Mouse (Mus musculus) urinary bladder, postnatal 36 days (tissue): ENCODE measurements around the gene Hagh.

Experiments
- DNase-seq, 2 experiments: peaks; one replicate each; pipeline ENCODE4 v3.0.0; 2022; ENCODE audit warnings: low spot score in 2 of 2, mixed read lengths in 1 of 2

Gene Hagh

GRCm38 (mm10) chr17:24902671-24903474 is 62.9 kb downstream of the Hagh start:
- no peak for DNase-seq

- no peak for DNase-seq
These were observed 63.8 kb downstream of the Hagh start for GRCm38 (mm10) chr17:24903767-24904166.

GRCm38 (mm10) chr17:24907591-24907990 is 67.6 kb downstream of the Hagh start:
- DNase-seq, result no peak

- DNase-seq, result no peak
These were observed 74.0 kb downstream of the Hagh start for GRCm38 (mm10) chr17:24913984-24914383.
